ENCODE assay signal across 8 mouse cellular contexts in genomic region chr6:34869225-34869915, GRCm38 (mm10). TPM values are rescaled to one million over a fixed set of nuclear protein-coding genes. Genes with fewer than 3 reads are reported as not detected.
DNase-seq lines count a peak whose midpoint lies in the region; ATAC-seq and TF ChIP-seq lines count a peak whose summit lies in the region.

No protein-coding gene starts in this region.

- no peak overlapping the region for H3K4me3 ChIP-seq in embryonic facial prominence, embryonic 10.5 days
- H3K4me3 ChIP-seq in limb, embryonic 14.5 days (replicated peaks; ENCODE audit: low read length): no peak overlapping the region
- H3K4me3 ChIP-seq in stomach, embryonic 15.5 days (replicated peaks): no peak overlapping the region
- no peak overlapping the region for H3K4me3 ChIP-seq in cerebellum, adult 2 months (replicated peaks; ENCODE audit: insufficient read depth, low read depth, low read length)

- no peaks in the 10 kb centered on the region for H3K9me3 ChIP-seq in embryonic facial prominence, embryonic 10.5 days
- H3K9me3 ChIP-seq in limb, embryonic 14.5 days (ENCODE audit: control insufficient read depth, low read length): no peaks in the 10 kb centered on the region
- H3K9me3 ChIP-seq in stomach, embryonic 15.5 days: no peaks in the 10 kb centered on the region

- H3K9ac ChIP-seq in limb, embryonic 14.5 days (ENCODE audit: low read depth, low read length, severe bottlenecking): no peak overlapping the region
- H3K9ac ChIP-seq in stomach, embryonic 15.5 days: no peak overlapping the region

- H3K36me3 ChIP-seq in embryonic facial prominence, embryonic 10.5 days (replicated peaks): peaks cover 18% of the 10 kb centered on the region
- no peaks in the 10 kb centered on the region for H3K36me3 ChIP-seq in limb, embryonic 14.5 days (ENCODE audit: control insufficient read depth, insufficient read depth, low read length)
- no peaks in the 10 kb centered on the region for H3K36me3 ChIP-seq in stomach, embryonic 15.5 days

- H3K4me2 ChIP-seq in limb, embryonic 14.5 days (replicated peaks; ENCODE audit: low read depth, low read length, severe bottlenecking): no peak overlapping the region
- no peak overlapping the region for H3K4me2 ChIP-seq in stomach, embryonic 15.5 days

- TF ChIP-seq POLR2A in limb, embryonic 14.5 days (IDR thresholded peaks at IDR 0.05; ENCODE audit: borderline replicate concordance, extremely low read depth, insufficient read depth, insufficient read length): no peak
- TF ChIP-seq POLR2A in cerebellum, adult 2 months (IDR thresholded peaks at IDR 0.05; ENCODE audit: borderline replicate concordance, insufficient read depth, low read length): no peak

- DNase-seq in kidney, adult 18-20 months: peak; percentile 32
- no peak for DNase-seq in kidney, adult 11 months
- DNase-seq in embryonic facial prominence, embryonic 10.5 days (ENCODE audit: low spot score): no peak
- no peak for DNase-seq in limb, embryonic 14.5 days (ENCODE audit: low spot score)
- no peak for DNase-seq in adrenal gland, postnatal 25 days
- DNase-seq in cerebellum, adult 2 months: no peak
- DNase-seq in frontal cortex, adult 2 months (ENCODE audit: extremely low spot score in 1 of 2, low spot score in 1 of 2): no peak

- no peaks in the 10 kb centered on the region for H3K27me3 ChIP-seq in embryonic facial prominence, embryonic 10.5 days (replicated peaks; ENCODE audit: low read depth, poor library complexity, severe bottlenecking)
- H3K27me3 ChIP-seq in limb, embryonic 14.5 days (ENCODE audit: control insufficient read depth, insufficient read depth, low read length): no peaks in the 10 kb centered on the region
- no peaks in the 10 kb centered on the region for H3K27me3 ChIP-seq in stomach, embryonic 15.5 days (replicated peaks)
- no peaks in the 10 kb centered on the region for H3K27me3 ChIP-seq in cerebellum, adult 2 months (ENCODE audit: control insufficient read depth, insufficient read depth, low read length)

- TF ChIP-seq CTCF in cerebellum, adult 2 months (IDR thresholded peaks at IDR 0.05; ENCODE audit: borderline replicate concordance, insufficient read depth, low read depth, low read length): no peak

- no peak for ATAC-seq in limb, embryonic 14.5 days (ENCODE audit: low FRiP score, low read depth)
- no peak for ATAC-seq in stomach, embryonic 15.5 days (ENCODE audit: insufficient read depth, low FRiP score, low read depth)

- WGBS in embryonic facial prominence, embryonic 10.5 days: 78% methylated on average over 13 of the region's 13 CpGs
- 78% methylated on average over 13 of the region's 13 CpGs for WGBS in limb, embryonic 14.5 days
- WGBS in stomach, embryonic 15.5 days: 50% methylated on average over 13 of the region's 13 CpGs
- WGBS in cerebellum, adult 2 months: 84% methylated on average over 13 of the region's 13 CpGs

- peak overlapping the region; percentile 65; the same call in 1 of the 2 replicates for H3K27ac ChIP-seq in embryonic facial prominence, embryonic 10.5 days (replicated peaks)
- 0 out of 2 replicates have a peak overlapping the region, but pooled peaks have one; percentile 26 for H3K27ac ChIP-seq in limb, embryonic 14.5 days (replicated peaks; ENCODE audit: low read depth, low read length)
- H3K27ac ChIP-seq in stomach, embryonic 15.5 days: peak overlapping the region; percentile 24; the same call in 1 of the 2 replicates
- H3K27ac ChIP-seq in cerebellum, adult 2 months (ENCODE audit: insufficient read depth, low read length): no peak overlapping the region

- H3K4me1 ChIP-seq in embryonic facial prominence, embryonic 10.5 days: peaks cover 37% of the 10 kb centered on the region
- H3K4me1 ChIP-seq in limb, embryonic 14.5 days (ENCODE audit: control insufficient read depth, insufficient read depth, low read length): peaks cover 12% of the 10 kb centered on the region
- peaks cover 24% of the 10 kb centered on the region for H3K4me1 ChIP-seq in stomach, embryonic 15.5 days
- no peaks in the 10 kb centered on the region for H3K4me1 ChIP-seq in cerebellum, adult 2 months (ENCODE audit: control insufficient read depth, insufficient read depth, low read length)

RNA-seq across cellular contexts. Expression of gene Tmem140, which starts 6.4 kb away (rescaled TPM):
- polyA plus RNA-seq in embryonic facial prominence, embryonic 10.5 days (2016; fragmentation: Nextera tagmentation; extraction: Ambion mirVana): 1.8 and 1.9 TPM in 2 replicates
- 1.2 and 1.8 TPM in 2 replicates for polyA plus RNA-seq in limb, embryonic 14.5 days (2012; rRNA removed)
- 1.2 and 2.5 TPM in 2 replicates for polyA plus RNA-seq in limb, embryonic 14.5 days (2014; fragmentation: Nextera tagmentation; extraction: Ambion mirVana)
- polyA plus RNA-seq in stomach, embryonic 15.5 days (2015; fragmentation: Nextera tagmentation; extraction: Ambion mirVana): 1.8 and 2.5 TPM in 2 replicates
- total RNA-seq in adrenal gland, postnatal 25 days (2021): 10.5 and 18.9 TPM in 2 replicates
- 1.4 and 1.8 TPM in 2 replicates for polyA plus RNA-seq in cerebellum, adult 2 months (2012; rRNA removed)
- polyA plus RNA-seq in frontal cortex, adult 2 months (2012; rRNA removed): 1.9 and 2.1 TPM in 2 replicates

RNA-seq across cellular contexts. Expression of gene Cyren, which starts 8.5 kb away (rescaled TPM):
- polyA plus RNA-seq in embryonic facial prominence, embryonic 10.5 days (2016; fragmentation: Nextera tagmentation; extraction: Ambion mirVana): 18.9 and 19.2 TPM in 2 replicates
- polyA plus RNA-seq in limb, embryonic 14.5 days (2012; rRNA removed): 22.6 and 24.2 TPM in 2 replicates
- polyA plus RNA-seq in limb, embryonic 14.5 days (2014; fragmentation: Nextera tagmentation; extraction: Ambion mirVana): 11.3 and 12.4 TPM in 2 replicates
- polyA plus RNA-seq in stomach, embryonic 15.5 days (2015; fragmentation: Nextera tagmentation; extraction: Ambion mirVana): 12.5 and 12.6 TPM in 2 replicates
- total RNA-seq in adrenal gland, postnatal 25 days (2021): 8.5 and 11.4 TPM in 2 replicates
- polyA plus RNA-seq in cerebellum, adult 2 months (2012; rRNA removed): 3.7 and 4.9 TPM in 2 replicates
- 5.8 and 6.5 TPM in 2 replicates for polyA plus RNA-seq in frontal cortex, adult 2 months (2012; rRNA removed)

RNA-seq across cellular contexts. Expression of gene Wdr91, which starts 41.3 kb away (rescaled TPM):
- polyA plus RNA-seq in embryonic facial prominence, embryonic 10.5 days (2016; fragmentation: Nextera tagmentation; extraction: Ambion mirVana): 11.9 and 13.2 TPM in 2 replicates
- 22.2 TPM in 2 replicates for polyA plus RNA-seq in limb, embryonic 14.5 days (2012; rRNA removed)
- polyA plus RNA-seq in limb, embryonic 14.5 days (2014; fragmentation: Nextera tagmentation; extraction: Ambion mirVana): 9.6 and 11.3 TPM in 2 replicates
- polyA plus RNA-seq in stomach, embryonic 15.5 days (2015; fragmentation: Nextera tagmentation; extraction: Ambion mirVana): 9.0 and 9.1 TPM in 2 replicates
- 12.4 and 16.6 TPM in 2 replicates for total RNA-seq in adrenal gland, postnatal 25 days (2021)
- polyA plus RNA-seq in cerebellum, adult 2 months (2012; rRNA removed): 26.7 and 28.0 TPM in 2 replicates
- 22.8 and 26.7 TPM in 2 replicates for polyA plus RNA-seq in frontal cortex, adult 2 months (2012; rRNA removed)

RNA-seq across cellular contexts. Expression of gene Stra8, which starts 50.6 kb away (rescaled TPM):
- 0.12 TPM in 1 of 2 replicates, not detected in the other for polyA plus RNA-seq in embryonic facial prominence, embryonic 10.5 days (2016; fragmentation: Nextera tagmentation; extraction: Ambion mirVana)
- polyA plus RNA-seq in limb, embryonic 14.5 days (2012; rRNA removed): 0.05 TPM in 1 of 2 replicates, not detected in the other
- not detected in 2 replicates for polyA plus RNA-seq in limb, embryonic 14.5 days (2014; fragmentation: Nextera tagmentation; extraction: Ambion mirVana)
- not detected in 2 replicates for polyA plus RNA-seq in stomach, embryonic 15.5 days (2015; fragmentation: Nextera tagmentation; extraction: Ambion mirVana)
- not detected in 2 replicates for total RNA-seq in adrenal gland, postnatal 25 days (2021)
- polyA plus RNA-seq in cerebellum, adult 2 months (2012; rRNA removed): not detected in 2 replicates
- polyA plus RNA-seq in frontal cortex, adult 2 months (2012; rRNA removed): not detected in 2 replicates
